Mouse (Mus musculus) B cell, adult (primary cell): ENCODE data around the gene Rtcb. TPM values are rescaled to one million over a fixed set of nuclear protein-coding genes. Genes with fewer than 3 reads are reported as not detected.

ENCODE experiments used
- total RNA-seq: library from RNA; stranded (reverse); gene quantifications from 4 replicates; pipeline ENCODE4 v1.2.4, GENCODE M21; 2023; ENCODE audit not compliant: inconsistent age

The Rtcb gene
- 102 to 116 TPM (median 104 TPM) in 4 replicates for total RNA-seq

DNA sequence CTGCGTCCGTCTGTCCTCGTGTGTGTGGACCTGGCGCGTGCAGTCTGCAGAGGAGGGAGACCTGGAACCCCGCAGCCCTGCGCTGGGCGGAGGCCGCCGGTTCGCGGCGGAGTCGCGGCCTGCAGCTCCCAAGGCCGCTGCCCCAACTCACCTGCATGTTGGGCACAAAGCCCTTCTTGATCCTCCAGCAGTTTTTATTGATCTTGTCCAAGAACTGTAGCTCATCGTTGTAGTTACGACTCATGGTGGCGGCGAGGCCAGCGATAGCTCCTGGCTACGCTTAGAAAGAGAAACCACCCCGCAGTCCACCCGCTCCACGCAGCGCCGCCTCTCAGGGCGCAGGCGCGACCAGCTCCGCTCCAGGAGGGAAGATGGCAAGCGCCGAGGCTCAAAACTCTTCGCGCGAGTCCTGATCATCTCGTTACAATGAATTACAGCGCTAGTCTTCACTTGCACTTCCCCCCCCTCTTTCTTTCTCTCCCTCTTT is at the start of gene Rtcb:
Gene Rtcb (minus strand): TSS at position 360 of the 487 bp plus-strand sequence.

DNA sequence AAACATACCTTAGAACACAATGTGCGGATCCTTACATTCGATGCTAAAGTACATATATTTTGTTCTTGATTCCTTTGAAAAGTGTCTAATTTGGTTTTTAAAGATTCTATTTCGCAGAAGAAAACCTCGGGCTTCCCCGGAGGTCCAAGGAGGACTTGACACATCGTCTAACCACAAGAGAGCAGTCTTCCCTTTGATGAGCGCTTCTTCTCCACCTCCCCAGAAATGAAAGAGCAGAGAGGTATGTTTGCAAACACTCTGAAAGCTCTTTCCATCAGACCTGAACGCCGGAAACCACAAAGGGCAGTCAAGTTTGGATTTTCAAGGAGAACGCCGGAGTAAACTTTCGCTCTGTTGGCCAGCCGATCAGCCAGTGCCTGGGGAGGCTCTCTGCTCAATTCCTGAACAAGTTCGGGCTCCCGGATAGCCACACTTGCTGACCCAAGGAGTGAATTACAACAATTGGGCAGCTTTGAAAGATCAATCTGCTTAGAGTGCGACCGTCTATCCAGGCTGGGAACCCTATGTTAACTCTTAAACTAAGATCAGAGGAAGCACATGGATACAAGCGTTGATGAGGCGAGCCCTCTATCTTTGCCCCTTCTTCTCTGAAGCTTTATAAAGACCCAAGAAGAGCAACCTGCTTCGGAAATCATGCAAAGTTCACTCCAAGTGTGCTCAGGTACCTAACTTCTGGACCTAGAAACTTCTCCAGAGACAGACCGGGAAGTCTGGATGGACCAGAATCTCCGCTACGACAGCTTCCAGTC is 29.8 kb downstream of the Rtcb start, which contains the start of gene Ascl4:
Gene Ascl4 (plus strand): TSS at position 6 of the 770 bp plus-strand sequence.

DNA sequence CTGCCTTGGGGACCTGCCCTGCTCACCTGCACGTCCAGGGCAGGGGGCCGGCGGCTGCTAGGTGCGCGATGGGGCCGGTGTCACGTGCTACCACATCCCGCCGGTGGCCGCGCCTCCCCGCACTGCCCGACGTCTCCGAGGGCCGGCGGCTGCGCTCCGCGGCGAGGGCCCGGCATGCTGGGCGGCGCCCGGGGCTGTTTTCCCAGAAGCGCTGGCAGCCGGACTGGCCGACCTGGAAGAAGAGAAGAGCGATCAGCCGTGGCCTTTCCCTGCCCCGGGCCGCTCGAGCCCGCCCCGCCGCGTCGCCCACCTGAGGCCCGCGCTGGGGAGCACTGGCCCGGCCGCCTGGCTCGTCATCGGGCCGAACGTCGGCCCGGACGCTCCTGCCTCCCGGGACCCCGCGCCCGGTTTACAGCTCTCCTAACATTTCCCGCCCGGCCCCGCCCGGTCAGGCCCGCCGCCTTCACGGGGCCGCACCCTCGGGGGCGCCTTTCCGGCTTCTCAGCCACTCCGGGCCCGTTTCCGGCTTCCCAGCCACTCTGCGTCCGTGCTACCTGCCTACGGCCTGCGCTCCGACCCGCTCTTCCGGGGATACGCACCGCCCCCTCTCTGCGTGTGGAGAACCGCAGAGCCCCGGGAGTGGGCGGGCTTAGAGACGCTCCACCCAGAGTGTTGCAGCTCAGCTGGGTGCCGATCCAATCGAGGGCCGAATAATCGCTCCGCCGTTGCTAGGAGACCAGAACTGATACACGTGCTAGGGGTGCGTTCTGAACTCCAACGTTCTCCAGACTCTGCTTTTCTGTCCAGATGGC is 40.9 kb downstream of the Rtcb start, which contains the start of gene Prdm4:
Gene Prdm4 (minus strand): TSS at position 645 of the 812 bp plus-strand sequence.

Other genes with a start within 250 kb of the Rtcb start
- 22.0 to 26.8 TPM (median 24.8 TPM) in 4 replicates for gene Pwp1, start 128.3 kb downstream of the Rtcb start, total RNA-seq
- 49.8 to 62.2 TPM (median 57.3 TPM) in 4 replicates for gene Prdm4, start 40.7 kb downstream of the Rtcb start, total RNA-seq
- gene Ascl4, start 30.1 kb downstream of the Rtcb start, total RNA-seq = 0.24 to 0.26 TPM in 2 of 4 replicates, not detected in the others
- not detected in 4 replicates for gene Bpifc, start 54.1 kb upstream of the Rtcb start, total RNA-seq
- 36.6 to 43.1 TPM (median 41.3 TPM) in 4 replicates for gene Fbxo7, start 64.1 kb upstream of the Rtcb start, total RNA-seq